Mouse (Mus musculus): ENCODE measurements around the gene Adcy2.

Gene Adcy2

DNA sequence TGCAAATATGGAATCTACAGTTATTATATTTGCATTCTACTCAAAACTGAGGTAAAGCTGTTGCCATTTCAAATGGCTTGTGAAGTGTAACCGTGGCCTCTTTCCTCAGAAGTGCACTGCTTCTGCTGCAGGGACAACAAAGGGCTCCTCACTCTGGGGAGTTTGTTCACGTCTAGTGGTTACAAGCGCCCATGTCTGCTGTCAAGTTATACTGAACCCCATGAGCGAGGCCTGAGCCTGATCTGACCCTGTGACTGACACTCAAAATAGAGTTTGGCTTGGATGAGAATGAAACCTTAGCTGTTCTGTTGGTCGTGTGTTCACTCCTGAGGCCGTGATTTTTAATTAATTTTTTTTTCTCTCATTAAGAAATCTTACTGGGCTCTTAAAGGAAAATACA, 38.8 kb downstream of the Adcy2 start:
- DNase-seq, result no peak

DNA sequence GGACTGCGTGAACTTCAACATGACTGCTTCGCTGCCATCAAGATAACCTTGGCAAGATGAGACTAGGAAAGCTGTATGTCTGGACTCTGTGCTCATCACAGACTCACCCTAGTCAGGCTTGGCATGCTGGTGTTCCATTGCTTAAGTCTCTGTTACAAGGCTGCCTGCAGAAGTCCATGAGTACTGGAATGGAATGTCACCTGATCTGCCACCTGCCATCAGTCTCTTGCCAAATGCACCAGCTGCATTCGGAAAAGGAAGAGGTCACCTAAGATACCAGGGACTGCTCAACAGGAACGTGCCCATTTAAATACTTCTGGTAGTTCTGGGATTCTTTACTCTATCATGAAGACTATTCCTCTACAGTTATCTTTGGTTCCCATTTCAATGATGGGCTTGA, 39.9 kb downstream of the Adcy2 start:
- no peak for DNase-seq

DNA sequence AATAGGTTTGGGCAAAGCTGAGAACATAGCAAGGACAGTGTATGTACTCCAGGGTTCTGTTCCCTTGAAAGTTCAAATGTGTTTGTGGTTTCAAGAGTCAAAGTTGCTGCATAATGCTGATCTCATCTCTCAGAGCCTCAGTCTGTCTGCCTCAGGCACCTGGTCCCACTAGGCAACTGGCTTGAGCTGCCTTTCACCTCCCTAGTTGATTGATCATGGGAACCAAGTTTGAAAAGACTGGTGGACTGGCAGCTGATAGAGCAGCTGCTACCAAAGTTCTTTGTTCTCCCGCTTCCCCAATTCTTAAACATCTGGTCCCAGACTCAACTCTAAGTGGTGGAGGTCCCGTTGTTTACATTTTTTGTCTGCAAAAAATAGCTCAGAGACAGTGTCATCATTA, 56.6 kb downstream of the Adcy2 start:
- DNase-seq, result no peak

DNA sequence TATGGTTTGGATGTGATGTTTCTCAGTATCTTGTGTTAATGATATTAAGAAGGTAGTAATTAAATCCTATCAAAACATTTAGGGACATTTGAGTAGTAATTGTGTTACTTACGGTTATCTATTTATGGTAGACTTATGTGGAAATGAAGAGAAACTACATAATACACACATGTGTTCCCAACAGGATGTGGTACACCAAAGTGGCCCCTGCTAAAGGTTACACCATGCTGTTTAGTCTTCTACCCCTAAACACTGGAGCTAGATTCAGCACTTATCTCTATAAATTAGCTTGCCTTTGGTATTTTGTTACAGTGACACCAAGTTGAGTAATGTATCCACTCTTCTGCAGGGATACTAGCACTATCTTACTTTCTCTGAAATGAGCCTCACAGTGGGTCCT, 57.9 kb downstream of the Adcy2 start:
- no peak for DNase-seq

- DNase-seq, result no peak
These were observed 67.1 kb downstream of the Adcy2 start for GRCm38 (mm10) chr13:68932283-68932647.

GRCm38 (mm10) chr13:68931602-68932282, 67.6 kb downstream of the Adcy2 start:
- no peak for DNase-seq

DNA sequence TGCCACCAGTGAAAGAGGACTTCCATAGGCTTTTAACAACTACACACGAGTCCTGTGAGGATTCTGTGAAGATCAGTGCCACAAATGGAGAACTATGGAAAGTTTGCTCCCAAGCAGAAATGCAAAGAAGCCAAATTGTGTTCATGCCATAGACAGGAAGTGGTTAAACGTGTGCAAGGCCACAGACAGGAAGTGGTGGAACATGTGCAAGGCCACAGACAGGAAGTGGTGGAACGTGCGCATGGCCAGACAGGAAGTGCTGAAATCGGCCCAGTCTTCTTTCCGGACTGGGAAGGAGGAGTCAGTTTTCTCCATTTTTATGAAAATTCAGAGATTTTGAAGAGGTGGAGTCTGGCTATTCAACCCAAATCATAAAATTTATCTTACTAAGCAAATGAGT, 70.9 kb downstream of the Adcy2 start:
- DNase-seq, result no peak

- DNase-seq, result no peak
These were observed 85.6 kb downstream of the Adcy2 start for GRCm38 (mm10) chr13:68913666-68914288.

DNA sequence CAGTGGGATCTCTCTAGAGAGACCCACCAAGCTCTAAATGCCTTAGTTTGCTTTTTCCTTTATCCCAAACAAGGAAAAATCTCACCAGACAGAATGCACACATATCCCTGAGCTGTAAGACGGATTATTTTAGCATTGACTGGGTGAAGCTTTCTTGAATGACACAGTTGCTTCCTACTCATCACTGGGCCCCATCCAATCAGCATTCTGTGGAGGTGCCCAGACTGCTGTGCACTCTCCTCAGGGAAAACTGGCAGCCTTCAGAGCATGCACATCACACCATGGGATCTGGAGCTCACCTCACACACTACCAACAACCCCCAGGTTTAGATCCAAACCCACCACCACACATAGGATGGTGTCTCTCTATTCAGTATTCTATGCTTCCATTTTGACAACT, 92.7 kb downstream of the Adcy2 start:
- no peak for DNase-seq

DNA sequence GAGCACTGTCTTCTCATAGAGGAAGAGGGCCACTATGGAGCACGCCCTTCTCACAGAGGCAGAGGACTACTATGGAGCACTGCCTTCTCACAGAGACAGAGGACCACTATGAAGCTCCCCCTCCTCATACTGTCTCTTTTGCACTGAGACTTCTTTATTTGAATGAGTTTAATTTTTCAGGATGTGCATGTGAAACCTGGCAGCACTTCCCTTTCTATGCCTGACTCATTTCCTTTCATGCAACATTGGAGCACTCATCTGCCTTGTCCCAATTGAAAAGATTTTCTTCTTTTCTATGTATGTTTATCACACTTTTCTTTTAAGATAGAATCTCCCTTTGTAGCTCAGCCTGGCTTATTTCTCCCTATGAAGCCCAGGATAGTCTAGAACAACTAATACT, 96.6 kb downstream of the Adcy2 start:
- DNase-seq, result no peak

DNA sequence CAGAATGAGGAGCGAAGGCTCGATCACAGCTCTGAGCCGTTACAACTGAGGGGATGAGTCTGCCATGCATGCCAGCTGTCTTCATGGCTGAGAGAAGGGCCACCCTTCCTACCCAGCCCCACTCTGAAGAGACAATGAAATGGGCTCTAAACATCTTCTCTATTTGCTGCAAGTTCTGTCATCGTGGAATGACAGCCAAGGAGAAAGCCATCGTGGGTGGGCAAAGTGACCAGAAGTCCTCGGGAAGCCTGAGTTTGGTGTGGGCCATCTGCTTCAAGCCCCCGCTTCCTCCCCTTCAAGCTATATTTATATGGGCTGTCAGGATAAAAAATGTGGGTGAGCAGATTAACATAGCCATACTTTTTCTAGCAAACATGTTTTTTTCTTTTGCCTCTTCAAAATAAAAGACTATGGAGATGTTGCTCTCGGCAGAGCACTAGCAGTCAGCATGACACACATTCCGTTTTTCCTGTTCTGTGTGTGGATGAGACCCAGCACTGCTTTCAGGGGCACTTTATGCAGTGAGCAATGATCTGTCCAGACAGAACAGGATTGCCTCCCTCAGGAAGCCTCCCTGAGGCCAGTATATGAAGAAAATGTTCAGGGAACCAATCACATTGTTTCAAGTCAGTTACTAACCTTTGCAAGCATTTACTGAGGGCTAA, 109.3 kb downstream of the Adcy2 start:
- no peak for DNase-seq

DNA sequence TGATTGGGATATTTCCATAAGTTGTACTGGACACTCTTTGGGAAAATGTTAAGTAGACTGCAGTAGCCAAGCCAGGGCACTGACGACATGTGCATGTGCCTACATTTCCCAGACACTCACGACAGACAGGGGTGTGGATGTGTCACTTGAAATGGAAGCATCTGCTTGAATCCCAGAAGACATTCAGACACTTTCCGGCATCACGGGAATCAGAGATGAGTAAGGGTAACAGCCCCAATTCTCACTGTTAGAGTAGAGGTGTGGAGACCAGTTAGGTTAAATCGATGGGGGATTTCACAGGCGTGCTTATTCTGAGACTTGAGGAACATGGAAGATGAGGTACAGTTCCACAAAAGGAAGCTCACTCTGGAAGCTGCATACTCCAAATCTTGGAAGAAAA, 130.6 kb downstream of the Adcy2 start:
- DNase-seq, result no peak

GRCm38 (mm10) chr13:68867940-68868655, 131.2 kb downstream of the Adcy2 start:
- DNase-seq, result no peak

GRCm38 (mm10) chr13:68860036-68860435, 139.3 kb downstream of the Adcy2 start:
- DNase-seq, result no peak

DNA sequence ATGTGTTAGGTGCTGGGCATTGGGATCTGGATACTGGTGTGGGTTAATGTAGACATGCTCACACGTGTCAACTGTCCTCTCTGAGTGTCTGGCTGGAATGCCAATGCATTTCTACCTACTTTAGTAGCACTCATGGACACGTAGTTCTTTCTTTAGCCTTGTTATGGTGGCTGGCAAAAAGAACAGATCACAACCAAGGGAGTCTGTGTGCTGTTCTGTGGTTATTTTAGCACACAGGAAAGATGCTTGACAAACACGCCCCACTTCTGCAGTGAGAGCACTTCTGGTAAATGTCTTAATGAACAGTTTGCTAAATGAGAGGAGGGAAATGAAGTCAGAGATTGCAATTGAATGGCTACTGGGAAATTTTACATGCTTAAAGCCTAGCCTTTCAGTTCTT, 151.1 kb downstream of the Adcy2 start:
- DNase-seq, result no peak

- no peak for DNase-seq
These were observed 159.8 kb downstream of the Adcy2 start for GRCm38 (mm10) chr13:68839517-68839916.

DNA sequence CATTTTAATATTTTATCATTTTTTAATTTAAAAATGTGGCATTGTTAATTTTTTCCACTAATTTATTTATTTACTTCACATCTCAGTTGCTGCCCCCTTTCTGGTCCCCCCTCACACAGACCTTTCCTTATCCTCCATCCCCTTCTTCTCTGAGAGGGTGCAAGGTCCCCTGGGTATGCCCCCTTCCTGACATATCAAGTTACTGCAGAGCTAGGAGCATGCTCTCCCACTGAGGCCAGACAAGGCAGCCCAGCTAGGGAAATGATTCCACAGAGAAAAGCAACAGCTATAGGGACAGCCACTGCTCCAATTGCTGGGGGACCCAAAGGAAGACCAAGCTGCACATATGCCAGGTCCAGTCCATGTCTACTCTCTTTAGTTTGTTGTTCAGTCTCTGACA, 163.2 kb downstream of the Adcy2 start:
- DNase-seq, result no peak

DNA sequence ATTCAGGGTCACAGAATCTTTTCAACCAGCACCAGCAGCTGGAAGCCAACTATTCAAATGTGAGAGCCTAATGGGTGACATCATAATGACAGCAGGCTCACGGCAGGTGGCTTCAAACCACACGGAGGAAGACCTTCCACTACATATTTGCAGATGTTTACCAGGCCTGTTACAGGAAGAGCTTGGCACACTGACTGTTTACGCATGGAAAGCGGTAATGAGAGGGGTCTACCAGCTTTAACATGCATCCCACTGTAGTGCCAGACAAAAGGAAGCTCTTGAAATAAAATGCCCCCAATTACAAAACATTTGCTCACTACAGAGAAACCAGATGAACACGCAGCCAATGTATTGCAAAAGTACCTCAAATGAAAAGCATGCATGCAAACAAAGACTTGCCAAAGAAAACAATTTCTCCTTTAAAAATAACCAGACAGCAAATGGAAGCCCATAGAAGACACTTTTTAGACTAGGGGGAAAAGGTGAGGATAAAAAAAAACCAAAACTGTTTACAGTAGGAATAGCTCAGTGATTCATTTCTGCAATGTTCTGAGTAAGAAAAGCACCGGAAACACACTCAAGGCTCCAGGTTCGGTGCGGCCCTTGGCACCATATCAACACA, 163.8 kb downstream of the Adcy2 start:
- DNase-seq, result no peak

DNA sequence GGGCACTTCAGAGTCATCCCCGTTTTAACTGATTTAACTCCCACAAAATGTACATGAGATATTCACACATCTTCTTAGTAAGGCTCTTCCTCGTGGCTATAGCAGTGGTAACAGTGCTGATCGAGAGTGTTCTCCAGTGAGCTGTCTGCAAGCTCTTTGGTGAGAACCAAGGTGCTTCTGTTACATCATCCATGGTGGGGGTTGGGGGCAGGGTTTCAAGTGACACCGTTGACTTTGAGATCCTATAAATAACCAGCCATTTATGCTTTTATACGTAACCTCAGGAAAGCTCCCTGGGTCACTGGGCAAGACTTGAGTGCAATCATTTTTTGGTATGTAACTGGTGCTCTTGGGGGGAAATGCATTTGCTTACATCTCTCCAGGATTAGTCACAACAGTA, 167.2 kb downstream of the Adcy2 start:
- DNase-seq, result no peak

DNA sequence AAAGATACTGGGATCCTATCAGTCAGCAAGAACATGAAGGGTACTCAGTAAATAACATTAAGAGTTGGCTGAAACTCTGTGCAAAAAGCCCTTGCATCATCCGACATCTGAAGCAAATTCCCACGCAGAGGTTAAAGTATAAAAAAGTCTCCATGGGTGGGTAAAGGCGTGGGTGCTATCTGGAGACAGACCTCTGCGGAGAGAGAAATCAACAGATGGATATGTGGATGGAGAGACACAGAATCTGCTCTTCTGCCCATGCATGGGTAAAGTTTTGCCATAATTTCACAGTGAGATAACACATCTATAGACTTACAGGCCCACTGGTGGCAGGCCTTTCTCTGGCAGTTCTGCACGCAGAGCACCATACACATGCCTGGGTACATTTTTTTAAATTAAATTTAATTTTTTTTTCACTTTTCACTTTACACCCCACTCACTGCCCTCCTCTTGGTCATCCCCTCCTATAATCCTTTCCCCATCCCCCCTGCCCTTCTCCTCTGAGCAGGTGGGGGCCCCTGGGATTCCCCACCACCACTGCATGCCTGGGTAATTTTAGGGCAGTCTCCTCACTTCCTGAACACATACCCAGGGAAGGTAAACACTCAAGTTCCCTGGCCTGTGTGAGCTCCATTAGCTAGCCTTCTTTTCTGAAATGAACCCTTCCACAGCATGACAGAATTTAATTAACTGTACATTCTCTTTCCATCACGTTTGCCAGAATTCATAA, 169.1 kb downstream of the Adcy2 start:
- no peak for DNase-seq

- DNase-seq, result no peak
These were observed 170.9 kb downstream of the Adcy2 start for GRCm38 (mm10) chr13:68828441-68828840.

- no peak for DNase-seq
These were observed 172.9 kb downstream of the Adcy2 start for GRCm38 (mm10) chr13:68826461-68826860.

Measured in spleen, adult 18-20 months (tissue).